Mouse (Mus musculus) B cell, adult 2 months (primary cell): Measurements from ENCODE around the gene Ncf4.
"Not testable (repeated sequence)": the region's sequence is repeated elsewhere in the genome, so short reads cannot be mapped to it uniquely, and the experiment has no call there.

Experiments
- DNase-seq, 2 experiments: peaks; one replicate each; pipeline ENCODE4 v3.0.0; 2022

The Ncf4 gene

GRCm38 (mm10) chr15:78256602-78257259, 12.1 kb downstream of the Ncf4 start:
- DNase-seq, result not testable (repeated sequence)

GRCm38 (mm10) chr15:78257326-78258050, 12.9 kb downstream of the Ncf4 start:
- peak; percentile 67 to 72 for DNase-seq

GRCm38 (mm10) chr15:78258246-78258865, 13.8 kb downstream of the Ncf4 start:
- no peak for DNase-seq

GRCm38 (mm10) chr15:78260668-78261333, 16.2 kb downstream of the Ncf4 start:
- no peak for DNase-seq

- no peak for DNase-seq
Observed at GRCm38 (mm10) chr15:78263286-78263685, 18.7 kb downstream of the Ncf4 start.

- no peak for DNase-seq
Observed at GRCm38 (mm10) chr15:78267441-78267840, 22.8 kb downstream of the Ncf4 start.

GRCm38 (mm10) chr15:78267865-78268264, 23.3 kb downstream of the Ncf4 start:
- DNase-seq, result no peak

GRCm38 (mm10) chr15:78271208-78271607, 26.6 kb downstream of the Ncf4 start:
- DNase-seq, result no peak

GRCm38 (mm10) chr15:78278308-78278707, 33.7 kb downstream of the Ncf4 start:
- DNase-seq, result no peak

GRCm38 (mm10) chr15:78287941-78288340, 43.3 kb downstream of the Ncf4 start:
- DNase-seq, result no peak

GRCm38 (mm10) chr15:78289775-78290174, 45.2 kb downstream of the Ncf4 start:
- not testable (repeated sequence) for DNase-seq

- DNase-seq, result not testable (repeated sequence)
Observed at GRCm38 (mm10) chr15:78293228-78293627, 48.6 kb downstream of the Ncf4 start.

- DNase-seq, result no peak
Observed at GRCm38 (mm10) chr15:78293716-78294115, 49.1 kb downstream of the Ncf4 start.

GRCm38 (mm10) chr15:78298558-78298957, 54.0 kb downstream of the Ncf4 start:
- no peak for DNase-seq

GRCm38 (mm10) chr15:78299641-78300040, 55.0 kb downstream of the Ncf4 start:
- DNase-seq, result no peak

- no peak for DNase-seq
Observed at GRCm38 (mm10) chr15:78300773-78301172, 56.2 kb downstream of the Ncf4 start.

- no peak for DNase-seq
Observed at GRCm38 (mm10) chr15:78302718-78303117, 58.1 kb downstream of the Ncf4 start.

- no peak for DNase-seq
Observed at GRCm38 (mm10) chr15:78303665-78304233, 59.1 kb downstream of the Ncf4 start.

GRCm38 (mm10) chr15:78305341-78305933, 60.8 kb downstream of the Ncf4 start, which contains the start of gene Csf2rb2:
Gene Csf2rb2 (minus strand): TSS chr15:78305721.
- peak in 1 of 2 experiments; percentile 15 for DNase-seq

- DNase-seq, result no peak
Observed at GRCm38 (mm10) chr15:78309865-78310264, 65.3 kb downstream of the Ncf4 start.

GRCm38 (mm10) chr15:78310971-78311370, 66.4 kb downstream of the Ncf4 start:
- DNase-seq, result no peak
